Mouse (Mus musculus) heart, postnatal 36 days (tissue): ENCODE results near the gene Psmd5. TPM values are rescaled to one million over a fixed set of nuclear protein-coding genes. Genes with fewer than 3 reads are reported as not detected.
"Not testable (repeated sequence)": the region's sequence is repeated elsewhere in the genome, so short reads cannot be mapped to it uniquely, and the experiment has no call there.

Source experiments
- DNase-seq, 2 experiments: peaks; one replicate each; pipeline ENCODE4 v3.0.0; 2021 to 2022
- intact Hi-C: fragments of 180-260 bp; cut with DNase I; formaldehyde crosslinking; loops from one replicate; pipeline ENCODE4 v1.15.1; 2025
- total RNA-seq, 2 experiments: library from RNA; stranded (reverse); gene quantifications; 2 replicates each; pipeline ENCODE4 v1.2.3; 2021

Gene Psmd5
- total RNA-seq, 2 experiments from 2014 or later: 13.0 to 14.3 TPM

DNA sequence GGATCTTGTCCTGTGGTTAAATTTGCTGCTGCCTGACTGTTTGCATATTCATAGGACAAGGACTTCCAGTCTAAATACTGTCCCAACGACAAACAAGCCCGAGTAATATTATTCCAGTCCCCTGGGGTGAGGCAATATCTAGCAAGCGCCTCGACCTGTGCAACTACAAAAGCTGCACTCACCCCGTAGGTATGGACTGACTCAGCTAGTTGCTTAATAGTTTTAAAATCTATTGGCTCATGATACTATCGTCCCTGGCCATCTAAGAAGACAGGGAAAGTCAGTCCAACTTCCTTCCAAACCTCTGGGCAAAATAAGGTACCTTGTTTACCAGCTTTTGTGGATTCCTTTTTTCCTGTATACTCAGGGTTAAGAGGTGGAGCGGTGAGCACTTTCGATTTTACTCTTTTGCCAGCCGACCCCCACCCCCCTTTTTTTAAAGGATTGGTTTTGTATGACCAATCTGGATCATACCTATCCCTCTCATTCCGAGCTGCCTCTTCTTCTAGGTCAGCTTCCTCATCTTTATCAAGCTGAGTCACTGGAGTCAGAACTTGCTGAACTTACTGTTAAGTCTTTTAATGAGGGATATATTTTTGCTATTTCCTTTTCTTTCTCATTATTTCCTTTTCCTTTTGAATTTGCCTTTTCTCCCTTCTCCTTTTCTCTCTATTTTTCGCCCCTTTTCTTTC is 41.9 kb downstream of the Psmd5 start, which contains the start of gene Gm34653:
Gene Gm34653, plus strand, starts transcription at position 242 of the 692 bp plus-strand sequence.
- intact Hi-C loops, DNase-seq: not testable (repeated sequence)

GRCm38 (mm10) chr2:34830066-34830465 is 44.7 kb downstream of the Psmd5 start:
- intact Hi-C loops, DNase-seq: not testable (repeated sequence)

DNA sequence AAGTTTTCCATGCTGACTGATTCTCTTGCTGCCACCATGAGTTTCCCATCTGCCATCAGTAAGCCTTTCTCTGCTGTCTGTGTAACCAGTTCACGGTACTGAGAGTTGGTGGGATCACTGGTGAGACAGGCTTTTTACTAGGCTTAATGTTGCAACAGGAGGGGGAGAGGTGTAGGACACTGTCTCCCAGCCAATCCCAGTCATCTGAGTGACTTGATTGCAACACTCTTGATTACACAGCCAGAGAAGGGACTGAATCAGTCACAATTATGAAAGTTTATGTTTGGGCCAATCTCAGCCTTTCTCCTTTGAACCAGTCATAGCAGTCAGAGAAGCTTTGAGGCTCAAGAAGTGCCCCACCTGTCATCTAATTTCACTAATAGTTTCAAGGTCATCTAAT is 46.7 kb downstream of the Psmd5 start:
- no peak for DNase-seq
- intact Hi-C loops: loop anchor here (5.0 kb wide), 1 partner anchor 74 kb away; no protein-coding TSS in a partner anchor

- intact Hi-C loops: loop anchor here (2.0 to 5.0 kb wide), 2 partner anchors 43 to 75 kb away; no protein-coding TSS in a partner anchor
- DNase-seq: no peak
These were observed 47.2 kb downstream of the Psmd5 start for GRCm38 (mm10) chr2:34827591-34827990.

DNA sequence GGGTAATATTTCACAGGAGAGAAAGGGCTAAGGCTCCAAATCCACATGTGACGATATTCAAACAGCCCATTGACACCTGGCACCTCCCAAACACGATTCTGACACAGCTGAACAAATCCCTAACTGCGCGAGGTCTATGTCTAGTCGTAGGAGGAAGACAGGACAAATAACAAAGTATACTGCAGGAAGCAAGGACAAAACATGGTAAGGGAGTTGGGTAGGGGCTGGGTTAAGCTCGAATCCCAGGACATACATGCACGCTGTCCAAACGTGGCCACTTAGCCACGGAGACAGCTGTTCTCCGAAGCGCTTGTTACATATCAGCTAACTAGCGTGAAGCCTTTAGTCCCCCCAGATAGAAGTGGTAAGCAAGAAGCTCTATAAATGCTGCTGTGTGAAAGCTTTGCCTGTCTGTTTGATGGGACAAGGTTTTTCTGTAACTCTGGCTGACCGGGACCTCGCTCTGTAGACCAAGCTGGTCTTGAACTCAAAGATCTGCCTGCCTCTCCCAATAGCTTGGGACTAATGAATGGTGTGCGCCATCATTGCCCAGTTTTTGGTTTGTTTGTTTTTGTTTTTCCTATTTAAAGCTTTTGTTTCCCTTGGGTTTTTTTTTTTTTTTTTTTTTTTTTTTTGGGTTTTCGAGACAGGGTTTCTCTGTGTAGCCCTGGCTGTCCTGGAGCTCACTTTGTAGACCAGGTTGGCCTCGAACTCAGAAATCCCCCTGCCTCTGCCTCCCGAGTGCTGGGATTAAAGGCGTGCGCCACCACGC is 48.1 kb downstream of the Psmd5 start:
- DNase-seq: peak in 1 of 2 experiments; percentile 8
- intact Hi-C loops: loop anchor here (2.0 to 5.0 kb wide), 2 partner anchors 44 to 76 kb away; no protein-coding TSS in a partner anchor

DNA sequence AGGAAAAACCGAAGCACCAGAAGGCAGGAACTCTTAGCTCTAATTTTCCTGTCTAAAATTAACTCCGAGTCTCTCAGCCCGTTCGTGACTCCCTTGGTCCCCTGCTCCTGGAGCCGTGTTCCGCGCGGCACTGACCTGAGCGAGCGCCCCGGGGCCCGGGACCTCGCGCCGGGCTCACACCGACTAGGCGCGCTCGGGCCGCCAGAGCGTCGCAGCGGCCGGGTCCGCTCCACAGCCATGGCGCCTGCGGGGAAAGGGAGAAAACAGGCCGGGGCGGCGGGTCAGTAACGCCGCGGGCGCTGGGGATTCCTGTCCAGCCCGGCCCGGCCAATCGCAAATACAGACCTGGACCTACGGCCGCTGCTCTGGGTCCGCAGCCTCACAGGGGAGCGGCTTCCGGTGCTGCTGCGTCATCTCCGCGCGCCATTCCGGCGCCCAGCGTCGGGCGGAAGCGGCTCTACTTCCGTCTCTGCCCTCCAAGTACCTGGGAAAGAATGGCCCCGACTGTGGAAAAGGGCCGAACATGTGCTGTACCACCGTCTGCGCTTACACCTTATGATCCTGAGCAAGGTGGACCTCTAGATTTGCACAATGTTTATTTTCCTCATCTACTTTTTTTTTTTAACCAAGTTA is 48.8 kb downstream of the Psmd5 start, which contains the start of gene Fbxw2:
Gene Fbxw2, minus strand, starts transcription at position 485 of the 633 bp plus-strand sequence.
- intact Hi-C loops: loop anchor here (2.0 to 5.0 kb wide), 3 partner anchors 21 to 76 kb away; no protein-coding TSS in a partner anchor
- peak; percentile 92 to 93 for DNase-seq

DNA sequence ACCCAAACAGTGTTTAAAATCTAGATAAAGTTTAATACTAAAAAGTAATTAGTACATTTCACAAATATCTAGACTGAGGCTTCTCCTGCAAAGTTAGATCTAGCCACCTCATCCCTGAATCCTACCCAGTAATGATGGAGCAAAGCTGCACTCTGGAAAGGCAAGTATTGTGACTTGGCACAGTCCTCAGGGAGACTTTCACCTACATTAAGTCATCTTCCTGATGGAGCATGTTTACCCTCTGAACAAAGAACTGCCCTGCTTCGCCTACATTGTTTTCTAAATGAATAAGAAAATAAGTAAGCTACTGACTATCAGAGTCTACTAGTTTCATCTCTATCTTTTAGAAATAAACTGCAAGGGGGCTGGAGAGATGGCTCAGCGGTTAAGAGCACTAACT is 56.3 kb downstream of the Psmd5 start:
- no peak for DNase-seq
- intact Hi-C loops: no loop called here

DNA sequence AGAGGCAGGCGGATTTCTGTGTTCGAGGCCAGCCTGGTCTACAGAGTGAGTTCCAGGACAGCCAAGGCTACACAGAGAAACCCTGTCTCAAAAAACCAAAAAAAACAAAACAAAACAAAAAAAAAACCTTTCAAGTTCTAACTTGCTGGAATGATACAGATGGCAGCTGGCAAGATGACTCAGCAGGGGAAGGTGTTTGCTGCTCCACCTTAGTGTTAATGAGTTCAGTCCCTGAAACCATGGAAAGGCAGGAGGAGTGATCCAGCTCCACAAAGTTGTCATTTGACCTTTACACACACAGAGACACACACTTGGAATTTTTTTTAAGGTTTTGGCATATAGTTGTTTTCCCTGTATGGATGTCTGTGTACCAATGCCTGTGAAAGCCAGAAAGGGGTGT is 58.9 kb downstream of the Psmd5 start:
- DNase-seq, intact Hi-C loops: not testable (repeated sequence)

- intact Hi-C loops: no loop called here
- DNase-seq: no peak
These were observed 62.1 kb downstream of the Psmd5 start for GRCm38 (mm10) chr2:34812706-34813105.

- DNase-seq: no peak
- intact Hi-C loops: no loop called here
These were observed 64.0 kb downstream of the Psmd5 start for GRCm38 (mm10) chr2:34810775-34811174.

DNA sequence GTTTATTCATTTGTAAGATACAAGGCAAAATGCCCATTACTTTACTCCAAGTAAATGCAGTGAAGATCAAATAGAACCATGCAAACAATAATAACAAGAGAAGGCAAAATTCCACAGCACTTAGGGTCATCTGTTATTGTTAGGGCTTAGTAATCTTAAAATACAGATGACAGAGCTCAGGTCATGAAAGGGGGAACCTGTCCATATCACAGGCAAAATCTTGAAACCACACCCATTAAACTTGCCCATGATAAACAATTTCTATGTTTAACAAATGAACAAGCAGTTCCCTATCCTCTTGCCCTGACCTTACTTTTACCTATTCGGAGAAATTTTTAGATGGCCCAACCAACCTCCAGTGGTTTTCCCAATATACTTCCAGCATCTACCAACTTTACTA is 65.2 kb downstream of the Psmd5 start:
- intact Hi-C loops: no loop called here
- no peak for DNase-seq

- intact Hi-C loops: no loop called here
- DNase-seq: no peak
These were observed 66.7 kb downstream of the Psmd5 start for GRCm38 (mm10) chr2:34808057-34808456.

GRCm38 (mm10) chr2:34805364-34805950 is 69.3 kb downstream of the Psmd5 start:
- no peak for DNase-seq
- intact Hi-C loops: loop anchor here (2.0 kb wide), 1 partner anchor 19 kb away; no protein-coding TSS in a partner anchor

- DNase-seq: no peak
- intact Hi-C loops: loop anchor here (2.0 kb wide), 1 partner anchor 20 kb away; no protein-coding TSS in a partner anchor
These were observed 70.0 kb downstream of the Psmd5 start for GRCm38 (mm10) chr2:34804815-34805214.

DNA sequence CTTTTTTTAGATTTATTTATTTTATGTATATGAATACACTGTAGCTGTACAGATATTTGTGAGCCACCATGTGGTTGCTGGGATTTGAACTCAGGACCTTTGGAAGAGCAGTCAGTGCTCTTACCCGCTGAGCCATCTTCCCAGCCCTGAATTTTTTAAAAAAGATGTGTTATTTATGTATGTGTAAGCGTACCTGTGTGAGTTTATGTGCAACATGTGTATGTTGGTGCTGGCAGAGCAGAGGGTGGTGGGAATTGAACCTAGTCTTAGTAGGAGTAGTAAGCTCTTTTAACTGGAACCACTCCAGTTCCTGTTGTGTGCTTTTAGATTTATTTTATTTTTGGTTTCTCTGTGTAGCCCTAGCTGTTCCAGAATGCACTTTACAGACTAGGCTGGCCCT is 70.6 kb downstream of the Psmd5 start:
- intact Hi-C loops: loop anchor here (2.0 kb wide), 1 partner anchor 21 kb away; no protein-coding TSS in a partner anchor
- DNase-seq: no peak

DNA sequence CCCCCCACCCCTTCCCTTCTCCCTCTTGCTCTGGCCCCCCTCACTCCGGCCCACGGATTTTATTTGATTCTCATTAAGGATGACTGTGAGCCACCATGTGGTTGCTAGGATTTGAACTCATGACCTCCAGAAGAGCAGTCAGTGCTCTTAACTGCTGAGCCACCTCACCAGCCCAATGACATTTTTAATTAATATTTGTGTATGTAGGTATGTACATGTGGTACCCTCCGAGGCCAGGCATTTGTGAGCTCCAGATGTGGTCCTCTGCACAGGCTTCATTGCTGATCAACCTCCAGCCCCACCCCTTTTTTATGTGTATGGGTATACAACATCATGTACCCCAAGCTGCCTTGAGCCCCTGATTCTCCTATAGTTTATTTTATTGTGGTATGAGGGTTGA is 71.0 kb downstream of the Psmd5 start:
- intact Hi-C loops: loop anchor here (2.0 kb wide), 1 partner anchor 21 kb away; no protein-coding TSS in a partner anchor
- DNase-seq: no peak

GRCm38 (mm10) chr2:34802565-34803245 is 72.1 kb downstream of the Psmd5 start:
- DNase-seq: peak in 1 of 2 experiments; percentile 26
- intact Hi-C loops: not testable (repeated sequence)

DNA sequence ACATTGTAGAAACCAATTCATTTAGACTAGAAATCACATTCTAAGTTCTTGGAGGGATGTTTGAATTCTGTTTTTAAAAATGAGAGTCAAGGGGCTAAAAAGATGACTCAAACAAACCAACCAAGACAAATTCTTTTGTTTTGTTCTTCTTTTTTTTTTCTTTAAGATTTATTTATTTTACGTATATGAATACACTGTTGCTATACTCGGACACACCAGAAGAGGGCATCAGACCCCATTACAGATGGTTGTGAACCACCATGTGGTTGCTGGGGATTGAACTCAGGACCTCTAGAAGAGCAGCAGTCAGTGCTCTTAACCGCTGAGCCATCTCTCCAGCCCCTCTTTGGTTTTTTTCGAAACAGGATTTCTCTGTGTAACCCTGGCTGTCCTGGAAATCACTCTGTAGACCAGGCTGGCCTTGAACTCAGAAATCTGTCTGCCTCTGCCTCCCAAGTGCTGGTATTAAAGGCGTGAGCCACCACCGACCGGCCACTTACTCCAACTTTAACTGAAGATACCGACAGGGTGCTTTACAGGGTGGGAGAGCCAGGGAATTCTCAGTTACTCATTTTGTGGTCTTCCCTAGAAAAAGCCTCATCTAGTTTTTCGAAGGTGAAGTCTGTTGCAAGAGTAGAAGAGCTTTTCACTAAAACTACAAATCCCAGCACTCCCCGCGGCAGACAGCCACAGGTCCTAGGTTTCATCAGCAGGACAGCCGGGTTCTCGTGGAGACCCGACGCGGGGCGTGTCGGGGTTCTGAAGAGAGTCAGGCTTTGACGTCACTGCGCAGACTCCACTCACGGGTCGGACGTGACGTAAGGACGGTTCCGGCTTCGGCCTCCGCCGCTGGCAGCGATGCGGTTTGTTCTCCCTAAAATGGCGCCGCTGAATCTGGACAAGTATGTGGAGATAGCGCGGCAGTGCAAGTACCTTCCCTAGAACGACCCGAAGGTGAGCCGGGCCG is 73.0 kb downstream of the Psmd5 start:
- intact Hi-C loops: loop anchor here (1.0 kb wide), 1 partner anchor 47 kb away; no protein-coding TSS in a partner anchor
- DNase-seq: peak; percentile 96
